Mouse (Mus musculus) small intestine, adult 2 months (tissue): ENCODE data around the gene Fgf18. TPM values are rescaled to one million over a fixed set of nuclear protein-coding genes. Genes with fewer than 3 reads are reported as not detected.

Experiments
- H3K27ac ChIP-seq: fragments of 200-500 bp; 2 replicates; pipeline ENCODE4 v1.5.1; 2012; ENCODE audit warnings: low read depth, low read length, control low read depth, inconsistent platforms; ENCODE audit not compliant: insufficient read depth
- H3K27me3 ChIP-seq: fragments of 200-500 bp; 2 replicates; pipeline ENCODE4 v1.6.1; 2012; ENCODE audit warnings: mild to moderate bottlenecking, moderate library complexity, low read length, inconsistent platforms; ENCODE audit not compliant: control insufficient read depth, insufficient read depth
- H3K36me3 ChIP-seq: fragments of 200-500 bp; 2 replicates; pipeline ENCODE4 v1.6.1; 2012; ENCODE audit warnings: mild to moderate bottlenecking, low read length, control low read depth, inconsistent platforms; ENCODE audit not compliant: control insufficient read depth, insufficient read depth
- H3K4me1 ChIP-seq: fragments of 200-500 bp; 2 replicates; pipeline ENCODE4 v1.6.1; 2012; ENCODE audit warnings: low read length, inconsistent platforms, mixed read lengths; ENCODE audit not compliant: control insufficient read depth, insufficient read depth, insufficient read length
- H3K4me3 ChIP-seq: fragments of 200-500 bp; 2 replicates; pipeline ENCODE4 v1.5.1; 2012; ENCODE audit warnings: low read depth, mild to moderate bottlenecking, control low read depth, inconsistent platforms, low read length, moderate library complexity
- CTCF ChIP-seq: fragments of 200-500 bp; IDR thresholded peaks from 2 replicates; pipeline ENCODE4 v1.5.1; 2012; ENCODE audit warnings: low read depth, mild to moderate bottlenecking, control low read depth, inconsistent platforms, low read length, moderate library complexity, mixed read lengths; ENCODE audit not compliant: insufficient replicate concordance, insufficient read length; ENCODE audit errors: extremely low read depth
- POLR2A ChIP-seq: fragments of 200-500 bp; IDR thresholded peaks from 2 replicates; pipeline ENCODE4 v1.6.1; 2012; ENCODE audit warnings: low read depth, mild to moderate bottlenecking, control low read depth, inconsistent platforms, low read length, moderate library complexity
- WGBS: fragments of 180-500 bp; shearing (Covaris S2); methylation state at CpG from one replicate; pipeline ENCODE4 v1.1.7; 2018; 5-methylcytosine and 5-hydroxymethylcytosine counted together
- polyA plus RNA-seq: library from polyadenylated mRNA; depleted of rRNA; stranded (reverse); fragments of >200 nt; gene quantifications from 2 replicates; pipeline ENCODE4 v1.2.3, GENCODE M21; 2012

The Fgf18 gene
- polyA plus RNA-seq, 1 experiment, result not detected

GRCm38 (mm10) chr11:33097855-33098254, 49.3 kb downstream of the Fgf18 start:
- Histone ChIP-seq H3K4me1 (no peaks in the 10 kb centered on the region), H3K27ac (no peak overlapping the region), H3K4me3 (no peak overlapping the region), H3K36me3 (no peaks in the 10 kb centered on the region), H3K27me3 (no peaks in the 10 kb centered on the region)
- WGBS, result 39% methylated on average over 8 of the region's 8 CpGs
- peak; percentile 71; the same call in 1 of the 2 replicates for TF ChIP-seq CTCF
- no peak for TF ChIP-seq POLR2A

- no peaks in the 10 kb centered on the region for H3K4me1 ChIP-seq
- H3K4me3 ChIP-seq, result no peak overlapping the region
- H3K27me3 ChIP-seq, result no peaks in the 10 kb centered on the region; the same call in 1 of the 2 replicates
- no peak overlapping the region for H3K27ac ChIP-seq
- TF ChIP-seq CTCF (no peak), POLR2A (no peak)
- WGBS, result 73% methylated on average over 6 of the region's 6 CpGs
- no peaks in the 10 kb centered on the region for H3K36me3 ChIP-seq
These were observed 57.3 kb downstream of the Fgf18 start for GRCm38 (mm10) chr11:33089856-33090255.

GRCm38 (mm10) chr11:33088181-33088580, 59.0 kb downstream of the Fgf18 start:
- H3K36me3 ChIP-seq, result no peaks in the 10 kb centered on the region
- no peaks in the 10 kb centered on the region; the same call in 1 of the 2 replicates for H3K27me3 ChIP-seq
- TF ChIP-seq CTCF, result no peak
- no peak for TF ChIP-seq POLR2A
- no peak overlapping the region for H3K4me3 ChIP-seq
- no peak overlapping the region for H3K27ac ChIP-seq
- 18% methylated on average over 1 of the region's 1 CpGs for WGBS
- no peaks in the 10 kb centered on the region for H3K4me1 ChIP-seq

- H3K4me1 ChIP-seq, result no peaks in the 10 kb centered on the region
- no peak overlapping the region for H3K27ac ChIP-seq
- H3K36me3 ChIP-seq, result no peaks in the 10 kb centered on the region
- TF ChIP-seq CTCF, result no peak
- no peak for TF ChIP-seq POLR2A
- H3K27me3 ChIP-seq, result no peaks in the 10 kb centered on the region; the same call in 1 of the 2 replicates
- no peak overlapping the region for H3K4me3 ChIP-seq
- WGBS, result 83% methylated on average over 1 of the region's 1 CpGs
These were observed 61.2 kb downstream of the Fgf18 start for GRCm38 (mm10) chr11:33086046-33086445.

GRCm38 (mm10) chr11:33085514-33085913, 61.7 kb downstream of the Fgf18 start:
- TF ChIP-seq CTCF (no peak), POLR2A (no peak)
- 70% methylated on average over 4 of the region's 4 CpGs for WGBS
- H3K4me1 ChIP-seq, result no peaks in the 10 kb centered on the region
- H3K27ac ChIP-seq, result no peak overlapping the region
- no peak overlapping the region for H3K4me3 ChIP-seq
- no peaks in the 10 kb centered on the region; the same call in 1 of the 2 replicates for H3K27me3 ChIP-seq
- no peaks in the 10 kb centered on the region for H3K36me3 ChIP-seq

GRCm38 (mm10) chr11:33085054-33085453, 62.1 kb downstream of the Fgf18 start:
- 92% methylated on average over 3 of the region's 3 CpGs for WGBS
- H3K4me3 ChIP-seq, result no peak overlapping the region
- no peak overlapping the region for H3K27ac ChIP-seq
- no peaks in the 10 kb centered on the region; the same call in 1 of the 2 replicates for H3K27me3 ChIP-seq
- H3K4me1 ChIP-seq, result no peaks in the 10 kb centered on the region
- H3K36me3 ChIP-seq, result no peaks in the 10 kb centered on the region
- TF ChIP-seq CTCF (no peak), POLR2A (no peak)

GRCm38 (mm10) chr11:33084041-33084440, 63.2 kb downstream of the Fgf18 start:
- no peak for TF ChIP-seq POLR2A
- no peak for TF ChIP-seq CTCF
- H3K27ac ChIP-seq, result no peak overlapping the region
- no peaks in the 10 kb centered on the region for H3K36me3 ChIP-seq
- no peaks in the 10 kb centered on the region; the same call in 1 of the 2 replicates for H3K27me3 ChIP-seq
- no peak overlapping the region for H3K4me3 ChIP-seq
- H3K4me1 ChIP-seq, result no peaks in the 10 kb centered on the region
- WGBS, result 94% methylated on average over 2 of the region's 2 CpGs
